Mouse (Mus musculus): ENCODE data around the gene Alox5.

The Alox5 gene

DNA sequence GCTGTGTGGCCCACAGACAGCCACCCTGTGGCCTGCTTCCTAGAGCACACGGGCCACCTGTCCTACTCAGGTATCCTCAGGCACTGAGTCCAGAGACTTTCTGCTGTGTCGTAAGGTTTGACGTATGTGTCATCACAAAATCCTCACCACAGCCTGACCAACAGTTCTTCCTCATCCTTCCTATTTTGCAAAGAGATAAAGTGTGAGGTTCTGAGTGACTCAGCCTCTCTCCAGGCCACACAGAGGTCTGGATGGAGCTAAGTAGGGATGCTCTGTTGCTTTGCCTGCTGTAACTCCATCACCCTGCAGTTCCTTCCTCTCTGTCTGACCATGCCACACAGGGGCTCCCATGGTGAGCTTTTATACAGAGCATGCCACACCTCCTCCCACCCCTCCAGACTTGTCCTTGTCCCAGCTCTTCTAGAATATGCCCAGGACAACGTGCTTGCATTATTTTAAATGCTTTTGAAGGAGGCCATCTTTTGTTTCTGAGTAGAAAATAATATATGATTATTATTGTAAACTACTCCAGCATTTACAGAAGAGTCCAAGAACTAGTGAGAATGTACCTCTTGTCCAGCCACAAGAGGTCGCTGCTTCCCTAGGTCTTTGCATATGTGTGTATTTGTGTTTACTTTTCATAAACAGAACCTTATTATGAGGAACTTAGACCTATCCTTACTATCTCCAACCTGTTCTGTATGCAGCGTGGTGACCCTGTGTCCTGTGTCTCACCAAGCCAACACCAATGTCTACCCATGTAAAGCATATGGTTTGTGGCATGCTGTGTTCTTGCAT lies 43.3 kb downstream of the Alox5 start:
- no peak for DNase-seq (ENCODE audit: low spot score)

- DNase-seq (ENCODE audit: low spot score), result no peak
Observed at GRCm38 (mm10) chr6:116416000-116416552, 44.9 kb downstream of the Alox5 start.

- no peak for DNase-seq (ENCODE audit: low spot score)
Observed at GRCm38 (mm10) chr6:116415126-116415676, 45.8 kb downstream of the Alox5 start.

DNA sequence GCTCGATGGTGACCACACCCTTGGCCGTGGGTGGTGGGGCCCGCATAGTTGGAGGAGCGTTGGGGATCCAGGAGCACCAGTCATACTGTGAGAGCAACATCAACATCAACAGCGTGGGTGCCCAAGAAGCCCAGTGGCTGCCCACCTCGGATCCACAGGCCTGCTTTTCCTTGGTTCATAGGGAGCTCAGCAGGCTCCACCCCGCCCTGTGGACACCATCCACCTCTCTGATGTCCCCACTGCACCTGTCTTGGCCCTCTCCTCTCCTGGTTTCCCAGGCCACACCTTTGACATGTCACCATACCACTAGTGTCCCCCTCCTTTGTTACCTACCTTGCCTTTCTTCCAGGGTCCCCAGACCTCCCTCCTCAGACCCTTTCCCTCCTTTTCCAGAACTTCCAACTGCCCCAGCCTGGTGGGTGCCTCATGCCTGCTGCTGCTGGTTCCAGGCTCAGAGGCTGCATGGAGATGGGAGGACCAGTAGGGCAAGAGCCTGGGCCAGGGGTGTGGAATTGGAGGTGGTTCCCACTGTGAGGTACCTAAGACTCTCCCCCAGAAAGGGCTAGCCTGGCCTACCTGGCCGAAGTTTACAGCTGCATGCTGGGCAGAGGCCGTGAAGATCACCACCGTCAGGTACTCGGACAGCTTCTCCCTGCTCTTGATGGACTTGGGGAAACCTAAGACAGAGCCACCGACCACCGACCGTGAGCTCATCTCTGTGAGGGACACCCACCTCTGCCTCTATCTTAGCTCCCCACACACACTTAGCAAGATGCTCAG lies 48.2 kb downstream of the Alox5 start:
- DNase-seq (ENCODE audit: low spot score), result no peak

GRCm38 (mm10) chr6:116411716-116412115 lies 49.3 kb downstream of the Alox5 start:
- DNase-seq (ENCODE audit: low spot score), result no peak

- DNase-seq (ENCODE audit: low spot score), result no peak
Observed at GRCm38 (mm10) chr6:116410436-116410835, 50.5 kb downstream of the Alox5 start.

GRCm38 (mm10) chr6:116407956-116408657 lies 52.9 kb downstream of the Alox5 start:
- no peak for DNase-seq (ENCODE audit: low spot score)

DNA sequence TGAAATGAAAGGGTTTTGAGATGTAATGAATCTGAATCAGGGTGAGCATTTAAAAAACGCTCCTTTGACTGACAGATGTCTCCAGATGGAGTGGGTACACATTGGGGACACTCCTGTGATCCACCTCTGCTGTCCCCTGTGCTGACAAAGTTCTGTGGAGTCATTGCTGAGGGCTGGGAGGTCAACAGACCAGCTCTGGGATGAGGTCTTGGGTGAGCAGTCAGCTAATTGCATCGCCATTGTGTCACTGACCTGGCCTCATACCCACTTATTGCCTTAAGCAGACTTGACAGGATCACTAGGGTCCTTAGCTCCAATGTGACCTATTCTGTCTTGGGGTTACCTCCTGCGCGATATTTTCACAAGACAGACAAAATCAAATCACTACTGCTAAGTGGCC lies 53.8 kb downstream of the Alox5 start:
- no peak for DNase-seq (ENCODE audit: low spot score)

GRCm38 (mm10) chr6:116406680-116407079 lies 54.3 kb downstream of the Alox5 start:
- DNase-seq (ENCODE audit: low spot score), result no peak

- DNase-seq (ENCODE audit: low spot score), result no peak
Observed at GRCm38 (mm10) chr6:116406152-116406551, 54.8 kb downstream of the Alox5 start.

GRCm38 (mm10) chr6:116405715-116406114 lies 55.3 kb downstream of the Alox5 start:
- DNase-seq (ENCODE audit: low spot score), result no peak

- DNase-seq (ENCODE audit: low spot score), result no peak
Observed at GRCm38 (mm10) chr6:116405243-116405642, 55.7 kb downstream of the Alox5 start.

DNA sequence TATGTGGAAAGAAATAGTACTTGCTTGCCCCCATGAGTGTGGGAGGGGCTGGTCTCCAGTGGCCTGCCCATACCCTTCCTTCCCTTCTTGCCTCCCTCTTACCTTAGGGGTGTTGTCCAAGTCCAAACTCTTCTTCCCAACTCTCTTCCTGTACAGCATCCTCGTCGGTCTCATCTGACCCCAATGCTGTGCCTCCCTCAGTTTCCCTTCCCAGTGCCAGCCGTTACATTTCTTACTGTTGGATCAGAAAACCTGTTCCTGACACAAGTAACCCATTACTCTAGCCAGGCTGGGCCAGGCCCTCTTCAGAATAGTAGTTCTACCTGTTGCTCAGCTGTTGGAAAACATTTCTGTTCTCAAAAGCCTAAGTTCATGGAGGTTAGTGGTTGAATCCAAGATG lies 58.6 kb downstream of the Alox5 start:
- DNase-seq (ENCODE audit: low spot score), result no peak

DNA sequence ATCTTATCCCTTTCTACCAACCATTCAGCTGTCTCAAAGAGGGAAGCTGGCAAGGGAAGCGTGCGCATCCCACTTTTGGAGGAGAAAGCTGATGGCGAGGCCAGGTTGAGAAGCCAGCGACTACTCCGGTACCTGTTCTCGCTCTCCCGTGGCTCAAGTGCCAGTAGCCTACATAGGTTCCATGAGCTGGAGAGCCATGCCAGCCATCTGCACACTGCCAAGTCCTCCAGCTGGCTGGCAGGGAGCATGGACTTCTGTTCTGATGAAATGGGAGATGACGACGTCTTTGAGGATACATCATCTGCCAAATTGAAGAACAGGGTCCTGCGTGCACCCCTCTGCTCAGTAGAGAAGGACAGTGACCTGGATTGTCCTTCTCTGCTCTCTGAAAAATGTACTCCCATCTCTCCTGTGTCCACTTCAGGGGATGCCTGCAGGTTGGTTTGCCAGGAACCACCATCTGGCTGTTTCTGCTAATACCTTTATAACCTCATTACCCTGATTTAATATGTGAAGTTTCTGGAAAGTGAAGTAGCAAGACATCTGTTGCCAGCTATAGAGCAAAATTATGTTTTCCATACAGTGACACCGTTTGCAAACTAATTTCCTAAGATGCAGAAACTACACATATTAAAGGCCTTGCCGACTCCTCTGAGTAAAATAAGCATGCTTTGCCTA lies 59.1 kb downstream of the Alox5 start:
- no peak for DNase-seq (ENCODE audit: low spot score)

DNA sequence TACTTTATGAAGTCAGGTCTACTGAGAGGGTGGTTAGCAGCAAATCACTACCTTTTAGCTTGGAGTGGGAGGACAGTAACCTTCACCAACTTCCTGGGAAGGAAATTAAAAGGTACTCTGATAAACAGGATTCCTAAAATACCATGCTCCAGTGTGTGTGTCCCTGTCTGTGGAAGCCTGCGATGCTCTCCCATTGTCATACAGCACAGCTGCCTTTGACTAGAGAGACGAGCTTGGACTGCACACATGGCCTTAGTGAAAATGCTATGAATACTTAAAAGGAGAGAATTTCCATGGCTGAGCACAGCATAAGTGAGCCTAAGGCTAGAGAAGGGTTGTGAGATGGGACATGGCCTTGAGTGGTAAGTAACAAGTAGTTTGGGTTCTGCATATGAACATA lies 62.8 kb downstream of the Alox5 start:
- no peak for DNase-seq (ENCODE audit: low spot score)

DNA sequence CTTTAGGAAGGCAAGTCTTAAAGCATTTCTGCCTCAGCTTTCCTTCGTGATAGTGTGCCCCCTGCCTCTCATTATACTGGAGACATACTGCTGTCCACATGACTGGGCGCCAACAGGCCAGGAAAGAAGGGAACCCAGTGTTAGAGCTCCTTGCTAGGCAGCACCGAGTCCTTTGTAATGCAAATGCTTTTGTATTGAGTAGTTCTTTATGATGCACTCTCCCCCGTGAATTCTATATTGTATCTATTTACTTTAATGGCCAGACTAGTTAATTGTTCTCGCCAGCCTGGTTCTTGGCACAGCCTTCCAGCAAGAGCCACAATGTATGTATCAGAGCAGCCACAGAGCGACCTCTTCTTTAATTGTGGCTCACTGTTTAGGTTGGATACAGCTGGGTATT lies 63.4 kb downstream of the Alox5 start:
- no peak for DNase-seq (ENCODE audit: low spot score)

- no peak for DNase-seq (ENCODE audit: low spot score)
Observed at GRCm38 (mm10) chr6:116394916-116395648, 65.9 kb downstream of the Alox5 start.

DNA sequence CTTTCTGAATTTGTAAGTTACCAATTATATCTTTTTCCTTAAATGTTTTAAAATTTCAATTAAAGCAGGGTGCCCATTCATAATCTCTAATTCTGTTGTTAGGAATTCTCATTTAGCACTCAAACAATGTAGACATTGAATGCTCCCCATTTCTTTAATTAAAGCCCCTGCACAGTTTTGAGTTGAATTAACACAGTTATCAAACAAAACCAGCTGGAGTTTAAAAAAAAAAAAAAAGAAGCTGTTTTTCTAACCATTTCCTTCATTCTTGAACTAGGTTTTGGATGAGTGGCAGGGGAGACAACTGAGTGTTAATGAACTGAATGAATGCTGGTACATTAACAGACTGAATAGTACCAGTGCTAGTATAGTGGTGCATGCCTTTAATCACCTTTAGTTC lies 71.5 kb downstream of the Alox5 start:
- no peak for DNase-seq (ENCODE audit: low spot score)

DNA sequence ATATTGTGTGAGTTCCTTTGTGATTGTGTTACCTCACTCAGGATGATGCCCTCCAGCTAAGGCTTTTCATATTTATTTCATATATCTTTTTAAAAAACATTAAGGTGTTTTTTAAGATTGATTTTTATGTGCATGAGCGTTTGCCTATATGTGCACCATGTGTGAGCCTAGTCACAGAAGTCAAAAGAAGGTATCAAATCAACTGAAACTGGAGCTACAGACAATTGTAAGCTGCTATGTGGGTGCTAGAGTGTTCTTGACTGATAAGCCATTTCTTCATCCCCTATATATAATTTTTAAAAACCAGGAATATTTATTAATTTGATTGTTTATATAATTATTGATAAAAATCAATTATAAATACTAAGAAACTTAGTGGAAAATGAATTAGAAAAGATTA lies 72.9 kb downstream of the Alox5 start:
- DNase-seq (ENCODE audit: low spot score), result no peak

DNA sequence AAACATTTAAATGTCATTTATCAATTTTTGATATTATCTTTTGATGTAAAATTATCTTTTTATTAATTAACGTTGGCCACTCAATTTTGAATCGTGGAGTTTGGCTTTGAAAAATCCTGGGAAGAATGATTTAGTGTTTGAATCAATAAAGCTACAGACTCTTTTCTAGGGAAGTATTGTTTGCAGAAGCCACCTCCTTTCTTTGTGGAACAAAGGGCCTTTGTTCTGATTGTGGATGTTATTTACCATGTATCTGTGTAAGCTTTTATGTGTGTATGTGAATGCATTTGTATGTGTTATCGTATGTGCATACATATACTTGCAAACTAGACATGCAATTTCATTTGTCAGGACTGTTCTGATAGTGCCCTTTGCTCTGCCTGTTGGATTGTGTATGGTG lies 74.5 kb downstream of the Alox5 start:
- DNase-seq (ENCODE audit: low spot score), result no peak

- no peak for DNase-seq (ENCODE audit: low spot score)
Observed at GRCm38 (mm10) chr6:116386045-116386415, 74.9 kb downstream of the Alox5 start.

Measured in layer of hippocampus, adult 11-12 months (tissue).